Mouse (Mus musculus): ENCODE data around the gene Nop2.
"Not testable (repeated sequence)": the region's sequence is repeated elsewhere in the genome, so short reads cannot be mapped to it uniquely, and the experiment has no call there.

The Nop2 gene

GRCm38 (mm10) chr6:125155262-125155661 lies 23.6 kb downstream of the Nop2 start:
- DNase-seq: no peak

GRCm38 (mm10) chr6:125156491-125156890 lies 24.8 kb downstream of the Nop2 start:
- DNase-seq: no peak

GRCm38 (mm10) chr6:125156903-125157614 lies 25.4 kb downstream of the Nop2 start:
- DNase-seq: peak; percentile 37

GRCm38 (mm10) chr6:125158944-125159492 lies 27.3 kb downstream of the Nop2 start:
- DNase-seq: no peak

- no peak for DNase-seq
Measured at GRCm38 (mm10) chr6:125159773-125160557, 28.3 kb downstream of the Nop2 start.

GRCm38 (mm10) chr6:125160558-125160853 lies 28.8 kb downstream of the Nop2 start:
- peak; percentile 31 for DNase-seq

- peak; percentile 91 for DNase-seq
Measured at GRCm38 (mm10) chr6:125160854-125161760, 29.4 kb downstream of the Nop2 start.

- DNase-seq: peak; percentile 88
Measured at GRCm38 (mm10) chr6:125161971-125162370, 30.3 kb downstream of the Nop2 start.

- not testable (repeated sequence) for DNase-seq
Measured at GRCm38 (mm10) chr6:125162615-125163305, 31.1 kb downstream of the Nop2 start.

GRCm38 (mm10) chr6:125163801-125164657 lies 32.3 kb downstream of the Nop2 start:
- no peak for DNase-seq

- peak; percentile 64 for DNase-seq
Measured at GRCm38 (mm10) chr6:125164672-125165327, 33.1 kb downstream of the Nop2 start.

- peak; percentile 98 for DNase-seq
Measured at GRCm38 (mm10) chr6:125165328-125165891, 33.7 kb downstream of the Nop2 start.

GRCm38 (mm10) chr6:125166051-125166751 lies 34.5 kb downstream of the Nop2 start, which contains the start of gene Gapdh:
TSS of gene Gapdh (minus strand) at chr6:125166467.
- peak; percentile 88 for DNase-seq

GRCm38 (mm10) chr6:125166861-125167650 lies 35.3 kb downstream of the Nop2 start:
- DNase-seq: no peak

GRCm38 (mm10) chr6:125168086-125168485 lies 36.4 kb downstream of the Nop2 start:
- no peak for DNase-seq

GRCm38 (mm10) chr6:125170194-125170593 lies 38.5 kb downstream of the Nop2 start:
- DNase-seq: no peak

GRCm38 (mm10) chr6:125172474-125172873 lies 40.8 kb downstream of the Nop2 start:
- no peak for DNase-seq

- no peak for DNase-seq
Measured at GRCm38 (mm10) chr6:125173256-125173655, 41.5 kb downstream of the Nop2 start.

GRCm38 (mm10) chr6:125175469-125175868 lies 43.8 kb downstream of the Nop2 start:
- DNase-seq: no peak
